Mouse (Mus musculus) neural tube, embryonic 14.5 days (tissue): ENCODE measurements around the gene Smtn. TPM values are rescaled to one million over a fixed set of nuclear protein-coding genes. Genes with fewer than 3 reads are reported as not detected.

Source experiments
- ATAC-seq: fragments of 200-750 bp; cut with Nextera tagmentation; 2 replicates; pipeline ENCODE4 v1.8.0; 2017; ENCODE audit warnings: low read depth, mild to moderate bottlenecking, moderate TSS enrichment, moderate library complexity
- H3K27ac ChIP-seq: fragments of 300-500 bp; sonication (generic); 2 replicates; pipeline ENCODE4 v1.5.1; 2014; ENCODE audit warnings: low read depth, mild to moderate bottlenecking, control low read depth, low read length, moderate library complexity, mixed read lengths
- H3K27me3 ChIP-seq: fragments of 300-500 bp; sonication (generic); 2 replicates; pipeline ENCODE4 v1.6.1; 2014; ENCODE audit warnings: low read length; ENCODE audit not compliant: control insufficient read depth, insufficient read depth
- H3K36me3 ChIP-seq: fragments of 300-500 bp; sonication (generic); 2 replicates; pipeline ENCODE4 v1.6.1; 2014; ENCODE audit warnings: low read length, mixed read lengths; ENCODE audit not compliant: control insufficient read depth, insufficient read depth
- H3K4me1 ChIP-seq: fragments of 300-500 bp; sonication (generic); 2 replicates; pipeline ENCODE4 v1.6.1; 2014; ENCODE audit warnings: low read length; ENCODE audit not compliant: control insufficient read depth, insufficient read depth
- H3K4me2 ChIP-seq: fragments of 300-500 bp; sonication (generic); 2 replicates; pipeline ENCODE4 v1.6.1; 2014; ENCODE audit warnings: mild to moderate bottlenecking, low read depth, low read length, control low read depth
- H3K4me3 ChIP-seq: fragments of 300-500 bp; sonication (generic); 2 replicates; pipeline ENCODE4 v1.5.1; 2014; ENCODE audit warnings: low read depth, low read length, control low read depth, mixed read lengths
- H3K9ac ChIP-seq: fragments of 300-500 bp; sonication (generic); replicated peaks from 2 replicates; pipeline ENCODE4 v1.6.1; 2014; ENCODE audit warnings: low read depth, mild to moderate bottlenecking, control low read depth, low read length, mixed read lengths
- H3K9me3 ChIP-seq: fragments of 300-500 bp; sonication (generic); 2 replicates; pipeline ENCODE4 v1.6.1; 2016; ENCODE audit warnings: low read length; ENCODE audit not compliant: control insufficient read depth
- WGBS: fragments of 180-500 bp; shearing (Covaris S2); extraction: QIAGEN DNeasy Blood & Tissue Kit; methylation state at CpG from one replicate; pipeline ENCODE4 v1.1.7; 2014; 5-methylcytosine and 5-hydroxymethylcytosine counted together
- polyA plus RNA-seq: library from polyadenylated mRNA; unstranded; fragments of >200 nt; fragmentation: Nextera tagmentation; extraction: Ambion mirVana; gene quantifications from 2 replicates; pipeline ENCODE4 v1.2.1, GENCODE M21; 2014

Smtn gene
- 7.8 and 16.1 TPM in 2 replicates for polyA plus RNA-seq

GRCm38 (mm10) chr11:3540451-3541085 lies at the start of gene Smtn:
Smtn (minus strand) TSS chr11:3540612.
- H3K4me3 ChIP-seq = peak within 1 kb of the TSS; percentile 37
- H3K27ac ChIP-seq = no peak within 1 kb of the TSS
- no peak within 1 kb of the TSS for H3K9ac ChIP-seq
- ATAC-seq = no peak
- WGBS = 92% methylated on average over 23 of the region's 23 CpGs
- no peaks in the 10 kb centered on the region for H3K27me3 ChIP-seq
- H3K4me1 ChIP-seq = no peaks in the 10 kb centered on the region
- peak within 1 kb of the TSS; percentile 68 for H3K4me2 ChIP-seq
- no peaks in the 10 kb centered on the region for H3K9me3 ChIP-seq
- H3K36me3 ChIP-seq = no peaks in the 10 kb centered on the region

DNA sequence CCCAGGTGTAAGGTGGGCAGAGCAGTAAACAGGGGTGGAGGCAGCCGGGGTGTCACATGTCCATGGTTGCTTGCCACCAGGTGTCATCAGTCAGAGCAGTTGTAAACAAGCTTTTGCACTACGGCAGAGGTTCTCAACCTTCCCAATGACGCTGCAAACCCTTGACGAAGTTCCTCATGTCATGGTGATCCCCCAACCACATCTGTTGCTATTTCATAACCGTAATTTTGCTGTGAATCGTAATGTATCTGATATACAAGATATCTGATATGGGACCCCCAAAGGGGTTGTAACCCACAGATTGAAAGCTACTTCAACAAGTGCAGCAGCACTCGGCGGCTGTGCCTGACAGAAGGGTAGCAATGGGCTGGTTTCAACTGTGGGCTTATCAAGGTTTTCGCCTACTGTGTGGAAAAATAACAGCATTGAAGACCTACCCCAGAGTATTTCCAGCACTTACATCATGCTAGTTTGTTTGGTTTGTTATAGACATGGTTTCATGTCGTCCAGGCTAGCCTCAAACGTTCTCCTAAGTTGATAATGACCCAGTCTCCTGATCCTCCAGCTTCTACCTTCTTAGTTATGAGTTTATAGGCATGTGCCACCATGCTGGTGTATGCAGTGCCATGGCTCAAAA lies 47.7 kb upstream of the Smtn start:
- no peak overlapping the region for H3K4me3 ChIP-seq
- no peaks in the 10 kb centered on the region for H3K4me1 ChIP-seq
- H3K36me3 ChIP-seq = no peaks in the 10 kb centered on the region
- H3K9me3 ChIP-seq = no peaks in the 10 kb centered on the region
- 79% methylated on average over 11 of the region's 11 CpGs for WGBS
- no peaks in the 10 kb centered on the region for H3K27me3 ChIP-seq
- no peak overlapping the region for H3K9ac ChIP-seq
- ATAC-seq = no peak
- no peak overlapping the region for H3K27ac ChIP-seq
- no peak overlapping the region for H3K4me2 ChIP-seq

DNA sequence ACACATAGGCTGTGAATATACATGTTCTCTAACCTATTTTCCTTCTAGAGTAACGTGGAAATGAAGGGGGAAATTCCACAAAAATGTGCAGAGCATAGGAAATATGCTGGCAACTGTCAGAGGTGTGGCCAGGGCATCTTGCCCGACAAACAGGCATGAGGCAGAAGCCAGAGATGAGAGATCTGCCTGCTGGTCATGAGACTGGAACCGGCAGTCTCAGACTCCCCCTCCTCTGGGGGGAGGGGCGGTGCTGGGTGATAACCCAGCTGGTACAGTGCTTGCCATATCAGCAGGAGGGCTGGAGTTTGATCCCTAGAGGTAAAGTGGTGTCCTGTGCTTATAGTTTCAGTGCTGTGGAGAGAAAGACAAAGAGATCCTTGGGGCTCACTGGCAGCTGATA lies 46.9 kb upstream of the Smtn start:
- no peaks in the 10 kb centered on the region for H3K27me3 ChIP-seq
- no peak overlapping the region for H3K27ac ChIP-seq
- H3K4me1 ChIP-seq = no peaks in the 10 kb centered on the region
- H3K36me3 ChIP-seq = no peaks in the 10 kb centered on the region
- no peak overlapping the region for H3K9ac ChIP-seq
- H3K4me2 ChIP-seq = no peak overlapping the region
- no peak overlapping the region for H3K4me3 ChIP-seq
- no peak for ATAC-seq
- no peaks in the 10 kb centered on the region for H3K9me3 ChIP-seq
- 47% methylated on average over 4 of the region's 4 CpGs for WGBS

DNA sequence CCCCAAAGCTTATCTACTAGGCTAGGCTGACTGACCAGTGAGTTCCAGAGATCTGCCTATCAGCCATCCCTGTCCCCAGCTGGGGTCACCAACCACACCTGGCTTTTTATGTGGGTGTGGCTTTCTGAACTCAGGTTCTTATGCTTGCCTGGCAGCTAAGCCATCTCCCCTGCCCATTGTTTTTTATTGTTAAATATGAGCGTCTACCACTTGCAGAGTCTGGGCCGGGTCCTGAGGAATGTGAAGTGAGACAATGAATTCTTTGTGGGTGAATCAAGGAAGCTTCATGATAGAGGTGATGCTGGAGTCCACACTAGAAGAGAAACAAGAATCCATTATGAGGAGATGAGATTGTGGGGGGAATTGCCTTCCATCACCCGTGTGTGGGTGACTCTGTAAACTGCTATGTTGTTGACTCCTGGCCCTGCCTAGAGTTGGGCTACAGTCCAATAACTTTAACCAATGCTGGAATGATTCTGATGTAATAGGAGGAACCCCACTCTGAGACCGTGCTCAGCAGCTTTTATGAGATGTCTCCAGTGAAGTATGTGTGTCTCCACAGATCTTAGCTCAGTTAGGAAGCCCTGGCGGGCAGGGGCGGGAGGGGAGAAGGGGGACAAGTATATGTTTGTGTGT lies 45.7 kb upstream of the Smtn start:
- no peak overlapping the region for H3K9ac ChIP-seq
- H3K27ac ChIP-seq = no peak overlapping the region
- H3K4me1 ChIP-seq = no peaks in the 10 kb centered on the region
- no peak overlapping the region for H3K4me3 ChIP-seq
- H3K36me3 ChIP-seq = no peaks in the 10 kb centered on the region
- no peak overlapping the region for H3K4me2 ChIP-seq
- 69% methylated on average over 6 of the region's 6 CpGs for WGBS
- ATAC-seq = no peak
- no peaks in the 10 kb centered on the region for H3K9me3 ChIP-seq
- H3K27me3 ChIP-seq = no peaks in the 10 kb centered on the region

GRCm38 (mm10) chr11:3583127-3583526 lies 42.7 kb upstream of the Smtn start:
- no peaks in the 10 kb centered on the region for H3K27me3 ChIP-seq
- no peak overlapping the region for H3K4me2 ChIP-seq
- ATAC-seq = no peak
- H3K9me3 ChIP-seq = no peaks in the 10 kb centered on the region
- H3K27ac ChIP-seq = no peak overlapping the region
- H3K36me3 ChIP-seq = no peaks in the 10 kb centered on the region
- WGBS = 68% methylated on average over 5 of the region's 5 CpGs
- H3K4me1 ChIP-seq = no peaks in the 10 kb centered on the region
- no peak overlapping the region for H3K9ac ChIP-seq
- no peak overlapping the region for H3K4me3 ChIP-seq

- Histone ChIP-seq H3K9ac (no peak overlapping the region), H3K27me3 (no peaks in the 10 kb centered on the region), H3K36me3 (no peaks in the 10 kb centered on the region), H3K9me3 (no peaks in the 10 kb centered on the region), H3K4me1 (no peaks in the 10 kb centered on the region), H3K4me3 (no peak overlapping the region), H3K27ac (no peak overlapping the region), H3K4me2 (no peak overlapping the region)
- no peak for ATAC-seq
- 97% methylated on average over 4 of the region's 4 CpGs for WGBS
These were observed 41.5 kb upstream of the Smtn start for GRCm38 (mm10) chr11:3581908-3582307.

GRCm38 (mm10) chr11:3580306-3581084 lies 40.1 kb upstream of the Smtn start:
- Histone ChIP-seq H3K9ac (no peak overlapping the region), H3K4me1 (no peaks in the 10 kb centered on the region), H3K27me3 (no peaks in the 10 kb centered on the region), H3K4me3 (no peak overlapping the region), H3K36me3 (no peaks in the 10 kb centered on the region), H3K9me3 (no peaks in the 10 kb centered on the region), H3K4me2 (no peak overlapping the region), H3K27ac (no peak overlapping the region)
- 75% methylated on average over 7 of the region's 7 CpGs for WGBS
- ATAC-seq = no peak

- 75% methylated on average over 10 of the region's 10 CpGs for WGBS
- H3K4me1 ChIP-seq = no peaks in the 10 kb centered on the region
- H3K9me3 ChIP-seq = no peaks in the 10 kb centered on the region
- H3K4me3 ChIP-seq = no peak overlapping the region
- H3K27ac ChIP-seq = no peak overlapping the region
- H3K9ac ChIP-seq = no peak overlapping the region
- no peaks in the 10 kb centered on the region for H3K27me3 ChIP-seq
- H3K4me2 ChIP-seq = no peak overlapping the region
- H3K36me3 ChIP-seq = no peaks in the 10 kb centered on the region
- no peak for ATAC-seq
These were observed 37.8 kb upstream of the Smtn start for GRCm38 (mm10) chr11:3578050-3578725.
